Mouse (Mus musculus): ENCODE data around the gene Cd276.

- TF ChIP-seq CTCF (IDR thresholded peaks at IDR 0.05) = no peak
- TF ChIP-seq EP300 (IDR thresholded peaks at IDR 0.05) = no peak
Measured at GRCm38 (mm10) chr9:58537774-58538173, 17.5 kb downstream of the Cd276 start.

Measured in lung, postnatal 0 days (tissue).